In genomic region chr2:81848836-81849410, GRCm38 (mm10) we compare ENCODE assay signal across 21 mouse cellular contexts.
DNase-seq lines count a peak whose midpoint lies in the region; ATAC-seq and TF ChIP-seq lines count a peak whose summit lies in the region.
"Had no signal": no experiment of that assay in that cellular context is flagged by ENCODE, and none has a peak within 500 bp of the region (broad histone marks: within the 10 kb centered on the region; RNA-seq: fewer than 3 reads in every experiment).

No protein-coding gene starts in this region.

- H3K9ac ChIP-seq in hindbrain, embryonic 12.5 days = no peak overlapping the region
- no peak overlapping the region for H3K9ac ChIP-seq in hindbrain, embryonic 16.5 days (ENCODE audit: low read depth, low read length)
- H3K9ac ChIP-seq in forebrain, postnatal 0 days = no peak overlapping the region
- H3K9ac ChIP-seq: embryonic facial prominence, embryonic 12.5 days; intestine, embryonic 15.5 days had no signal

- 6% methylated on average over 4 of the region's 4 CpGs for WGBS in hindbrain, embryonic 12.5 days
- WGBS in hindbrain, embryonic 16.5 days = 4% methylated on average over 4 of the region's 4 CpGs
- whole genome bisulfite sequencing in forebrain, postnatal 0 days = 3% methylated on average over 4 of the region's 4 CpGs

- no peaks in the 10 kb centered on the region for H3K27me3 ChIP-seq in hindbrain, embryonic 12.5 days
- no peaks in the 10 kb centered on the region for H3K27me3 ChIP-seq in hindbrain, embryonic 16.5 days (replicated peaks; ENCODE audit: control insufficient read depth, insufficient read depth, low read length)
- H3K27me3 ChIP-seq in forebrain, postnatal 0 days (ENCODE audit: insufficient read depth, low read length) = no peaks in the 10 kb centered on the region
- H3K27me3 ChIP-seq: embryonic facial prominence, embryonic 12.5 days; intestine, embryonic 15.5 days had no signal

- DNase-seq in ES-CJ7 (ENCODE audit: low read depth, low spot score) = peak; percentile 95
- peak; percentile 39 for DNase-seq in brain, embryonic 14.5 days (ENCODE audit: low read depth)
- no peak for DNase-seq in forebrain, postnatal 0 days
- no peak for DNase-seq in kidney, postnatal 25 days
- DNase-seq in heart, adult 9 months (ENCODE audit: low spot score in 2 of 2) = no peak
- DNase-seq: adrenal gland, adult 2 months; B cell, adult 2 months; cerebellum, adult 11 months; cerebellum, postnatal 25 days; gastrocnemius, postnatal 36 days; heart, postnatal 14 days; left cerebral cortex, postnatal 4 days; lung, adult 2 months; lung, postnatal 36 days; right cerebral cortex, adult 18-20 months; thymus, postnatal 4 days had no signal

- H3K4me1 ChIP-seq in hindbrain, embryonic 12.5 days = no peaks in the 10 kb centered on the region
- H3K4me1 ChIP-seq in hindbrain, embryonic 16.5 days (ENCODE audit: control insufficient read depth, insufficient read depth, low read depth, low read length) = no peaks in the 10 kb centered on the region
- 0 out of 2 replicates have a peak, but pooled peaks cover 2% of the 10 kb centered on the region for H3K4me1 ChIP-seq in forebrain, postnatal 0 days (ENCODE audit: insufficient read depth)
- H3K4me1 ChIP-seq: embryonic facial prominence, embryonic 12.5 days; intestine, embryonic 15.5 days had no signal

- no peak overlapping the region for H3K4me2 ChIP-seq in hindbrain, embryonic 12.5 days (replicated peaks)
- no peak overlapping the region for H3K4me2 ChIP-seq in hindbrain, embryonic 16.5 days (ENCODE audit: low read length)
- no peak overlapping the region for H3K4me2 ChIP-seq in forebrain, postnatal 0 days (ENCODE audit: low read depth)
- H3K4me2 ChIP-seq: embryonic facial prominence, embryonic 12.5 days; heart, embryonic 11.5 days; intestine, embryonic 15.5 days had no signal

- no peaks in the 10 kb centered on the region for H3K9me3 ChIP-seq in hindbrain, embryonic 12.5 days (replicated peaks)
- no peaks in the 10 kb centered on the region for H3K9me3 ChIP-seq in hindbrain, embryonic 16.5 days (ENCODE audit: control insufficient read depth, low read length)
- no peaks in the 10 kb centered on the region for H3K9me3 ChIP-seq in forebrain, postnatal 0 days (ENCODE audit: low read length)
- H3K9me3 ChIP-seq: embryonic facial prominence, embryonic 12.5 days; intestine, embryonic 15.5 days had no signal

- no peak overlapping the region for H3K4me3 ChIP-seq in hindbrain, embryonic 12.5 days
- no peak overlapping the region for H3K4me3 ChIP-seq in hindbrain, embryonic 16.5 days (ENCODE audit: low read length)
- no peak overlapping the region for H3K4me3 ChIP-seq in forebrain, postnatal 0 days (ENCODE audit: low read depth, low read length)
- H3K4me3 ChIP-seq: embryonic facial prominence, embryonic 12.5 days; intestine, embryonic 15.5 days had no signal

- TF ChIP-seq POLR2A in brain, embryonic 14.5 days (IDR thresholded peaks at IDR 0.05; ENCODE audit: borderline replicate concordance, extremely low read depth, insufficient read depth, insufficient read length, poor library complexity, severe bottlenecking) = no peak

- H3K36me3 ChIP-seq in hindbrain, embryonic 12.5 days = no peaks in the 10 kb centered on the region
- H3K36me3 ChIP-seq in hindbrain, embryonic 16.5 days (ENCODE audit: control insufficient read depth, insufficient read depth, low read length) = no peaks in the 10 kb centered on the region
- H3K36me3 ChIP-seq in forebrain, postnatal 0 days (ENCODE audit: insufficient read depth) = no peaks in the 10 kb centered on the region
- H3K36me3 ChIP-seq: embryonic facial prominence, embryonic 12.5 days; intestine, embryonic 15.5 days had no signal

- no peak overlapping the region for H3K27ac ChIP-seq in hindbrain, embryonic 12.5 days
- H3K27ac ChIP-seq in hindbrain, embryonic 16.5 days (ENCODE audit: low read depth, low read length) = no peak overlapping the region
- H3K27ac ChIP-seq in forebrain, postnatal 0 days (ENCODE audit: low read depth, low read length) = no peak overlapping the region
- H3K27ac ChIP-seq: embryonic facial prominence, embryonic 12.5 days; intestine, embryonic 15.5 days had no signal

- no peak for TF ChIP-seq CTCF in brain, embryonic 14.5 days (IDR thresholded peaks at IDR 0.05; ENCODE audit: borderline replicate concordance, extremely low read depth, insufficient read depth, insufficient read length)
- TF ChIP-seq CTCF in forebrain, postnatal 0 days (IDR thresholded peaks at IDR 0.05; ENCODE audit: low read depth) = no peak

- ATAC-seq in hindbrain, embryonic 12.5 days (ENCODE audit: low FRiP score) = peak; percentile 85
- no peak for ATAC-seq in hindbrain, embryonic 16.5 days
- ATAC-seq in forebrain, postnatal 0 days = peak; percentile 85; the same call in 1 of the 2 replicates
- ATAC-seq: intestine, embryonic 15.5 days had no signal

Comparison
In these comparisons a context has a peak if more than half of its experiments do, and no peak if none do; other contexts are left out.
1. DNase-seq: peak in ES-CJ7 (single experiment) and brain, embryonic 14.5 days (single experiment); none in forebrain, postnatal 0 days (single experiment), kidney, postnatal 25 days (0 of 2) and heart, adult 9 months (0 of 2).